Mouse (Mus musculus) heart, postnatal 0 days (tissue): ENCODE measurements around the gene Id4. TPM values are rescaled to one million over a fixed set of nuclear protein-coding genes. Genes with fewer than 3 reads are reported as not detected.

Experiments
- ATAC-seq: fragments of 200-750 bp; cut with Nextera tagmentation; 2 replicates; pipeline ENCODE4 v1.8.0; 2017; ENCODE audit warnings: low read depth, moderate number of reproducible peaks, moderate library complexity; ENCODE audit not compliant: insufficient read depth
- DNase-seq: peaks from one replicate; pipeline ENCODE4 v3.0.0-alpha.2; 2016; ENCODE audit warnings: low spot score
- H3K27ac ChIP-seq: fragments of 300-500 bp; sonication (generic); 2 replicates; pipeline ENCODE4 v1.5.1; 2014; ENCODE audit warnings: low read depth, mild to moderate bottlenecking
- H3K27me3 ChIP-seq: fragments of 300-500 bp; sonication (generic); 2 replicates; pipeline ENCODE4 v1.6.1; 2014; ENCODE audit warnings: low read length, mixed read lengths; ENCODE audit not compliant: control insufficient read depth, insufficient read depth
- H3K36me3 ChIP-seq: fragments of 300-500 bp; sonication (generic); replicated peaks from 2 replicates; pipeline ENCODE4 v1.6.1; 2014; ENCODE audit warnings: low read length, mixed read lengths; ENCODE audit not compliant: control insufficient read depth, insufficient read depth
- H3K4me1 ChIP-seq: fragments of 300-500 bp; sonication (generic); 2 replicates; pipeline ENCODE4 v1.6.1; 2014; ENCODE audit warnings: antibody characterized with exemption; ENCODE audit not compliant: control insufficient read depth, insufficient read depth
- H3K4me2 ChIP-seq: fragments of 300-500 bp; sonication (generic); 2 replicates; pipeline ENCODE4 v1.6.1; 2014; ENCODE audit warnings: low read depth, mild to moderate bottlenecking, low read length, moderate library complexity
- H3K4me3 ChIP-seq: fragments of 300-500 bp; sonication (generic); 2 replicates; pipeline ENCODE4 v1.5.1; 2014; ENCODE audit warnings: low read depth, low read length
- H3K9ac ChIP-seq: fragments of 300-500 bp; sonication (generic); replicated peaks from 2 replicates; pipeline ENCODE4 v1.6.1; 2014; ENCODE audit warnings: low read depth, low read length, mixed read lengths
- H3K9me3 ChIP-seq: fragments of 300-500 bp; sonication (generic); replicated peaks from 2 replicates; pipeline ENCODE4 v1.6.1; 2016; ENCODE audit warnings: low read length; ENCODE audit not compliant: control insufficient read depth
- CTCF ChIP-seq: IDR thresholded peaks from 2 replicates; pipeline ENCODE4 v1.5.1; 2016; ENCODE audit warnings: antibody characterized with exemption, control low read depth, low read depth
- EP300 ChIP-seq: IDR thresholded peaks from 2 replicates; pipeline ENCODE4 v1.6.1; 2016; ENCODE audit warnings: antibody characterized with exemption, low read depth
- WGBS: fragments of 180-500 bp; shearing (Covaris S2); extraction: QIAGEN DNeasy Blood & Tissue Kit; methylation state at CpG from one replicate; pipeline ENCODE4 v1.1.7; 2014; 5-methylcytosine and 5-hydroxymethylcytosine counted together
- polyA plus RNA-seq: library from polyadenylated mRNA; unstranded; fragments of >200 nt; fragmentation: Nextera tagmentation; extraction: Ambion mirVana; gene quantifications from 2 replicates; pipeline ENCODE4 v1.2.1, GENCODE M21; 2015
- total RNA-seq: library from RNA; depleted of rRNA; stranded (reverse); fragments of >200 nt; gene quantifications from 2 replicates; pipeline ENCODE4 v1.2.3, GENCODE M21; 2014; ENCODE audit warnings: low replicate concordance; rRNA removed

The Id4 gene
- total RNA-seq (1.9 and 3.5 TPM in 2 replicates), polyA plus RNA-seq (1.3 and 1.4 TPM in 2 replicates)

- Histone ChIP-seq H3K36me3 (no peaks in the 10 kb centered on the region), H3K27me3 (peaks cover 17% of the 10 kb centered on the region), H3K4me2 (peak within 1 kb of the TSS; percentile 80), H3K4me1 (0 out of 2 replicates have a peak, but pooled peaks cover 6% of the 10 kb centered on the region), H3K9me3 (no peaks in the 10 kb centered on the region), H3K4me3 (peak within 1 kb of the TSS; percentile 70), H3K9ac (peak within 1 kb of the TSS; percentile 66), H3K27ac (peak within 1 kb of the TSS; percentile 76)
- peak; percentile 96 for DNase-seq
- TF ChIP-seq EP300 (no peak), CTCF (no peak)
- WGBS = under 1% methylated on average over 46 of the region's 52 CpGs
- ATAC-seq = peak; percentile 97
Observed at GRCm38 (mm10) chr13:48260690-48261278, at the start of gene Id4. TSS of gene Id4 (plus strand) at chr13:48261228.

- Histone ChIP-seq H3K9ac (no peak overlapping the region), H3K27me3 (no peaks in the 10 kb centered on the region), H3K36me3 (no peaks in the 10 kb centered on the region), H3K4me3 (peak overlapping the region; percentile 37; the same call in 1 of the 2 replicates), H3K4me1 (peaks cover 8% of the 10 kb centered on the region), H3K4me2 (peak overlapping the region; percentile 63), H3K27ac (no peak overlapping the region), H3K9me3 (no peaks in the 10 kb centered on the region)
- 26% methylated on average over 8 of the region's 8 CpGs for WGBS
- ATAC-seq (no peak), DNase-seq (no peak)
- TF ChIP-seq CTCF (no peak), EP300 (no peak)
Observed at GRCm38 (mm10) chr13:48227136-48227535, 33.9 kb upstream of the Id4 start.

- peak overlapping the region; percentile 63 for H3K4me2 ChIP-seq
- peak; percentile 70; the same call in 1 of the 2 replicates for TF ChIP-seq EP300
- TF ChIP-seq CTCF = no peak
- H3K27ac ChIP-seq = peak overlapping the region; percentile 78
- no peaks in the 10 kb centered on the region for H3K27me3 ChIP-seq
- ATAC-seq (peak; percentile 100), DNase-seq (peak; percentile 96)
- H3K9me3 ChIP-seq = no peaks in the 10 kb centered on the region
- H3K9ac ChIP-seq = no peak overlapping the region; the same call in 1 of the 2 replicates
- peaks cover 8% of the 10 kb centered on the region for H3K4me1 ChIP-seq
- no peaks in the 10 kb centered on the region for H3K36me3 ChIP-seq
- peak overlapping the region; percentile 37 for H3K4me3 ChIP-seq
- WGBS = 1% methylated on average over 31 of the region's 38 CpGs
Observed at GRCm38 (mm10) chr13:48227712-48228111, 33.3 kb upstream of the Id4 start.

- Histone ChIP-seq H3K4me1 (peaks cover 8% of the 10 kb centered on the region), H3K4me2 (peak overlapping the region; percentile 63), H3K27me3 (no peaks in the 10 kb centered on the region), H3K36me3 (no peaks in the 10 kb centered on the region), H3K4me3 (peak overlapping the region; percentile 37), H3K9me3 (no peaks in the 10 kb centered on the region), H3K27ac (peak overlapping the region; percentile 78), H3K9ac (no peak overlapping the region; the same call in 1 of the 2 replicates)
- no peak for DNase-seq
- ATAC-seq = peak; percentile 10
- TF ChIP-seq EP300 (no peak), CTCF (no peak)
- 19% methylated on average over 4 of the region's 4 CpGs for WGBS
Observed at GRCm38 (mm10) chr13:48228114-48228513, 32.9 kb upstream of the Id4 start.

- Histone ChIP-seq H3K36me3 (no peaks in the 10 kb centered on the region), H3K4me2 (no peak overlapping the region), H3K9me3 (no peaks in the 10 kb centered on the region), H3K27me3 (no peaks in the 10 kb centered on the region), H3K4me1 (peaks cover 8% of the 10 kb centered on the region), H3K4me3 (no peak overlapping the region), H3K27ac (0 out of 2 replicates have a peak overlapping the region, but pooled peaks have one; percentile 11), H3K9ac (no peak overlapping the region)
- no peak for DNase-seq
- no peak for TF ChIP-seq CTCF
- no peak for TF ChIP-seq EP300
- ATAC-seq = no peak
- 62% methylated on average over 6 of the region's 6 CpGs for WGBS
Observed at GRCm38 (mm10) chr13:48230996-48231395, 30.0 kb upstream of the Id4 start.
